Mouse (Mus musculus): ENCODE measurements around the gene Ahcyl2.
A peak's percentile ranks its signal among the peaks of the same experiment; 100 is the strongest.
"Not testable (repeated sequence)": the region's sequence is repeated elsewhere in the genome, so short reads cannot be mapped to it uniquely, and the experiment has no call there.

Ahcyl2 gene

GRCm38 (mm10) chr6:29767813-29768660 is at the start of gene Ahcyl2:
Gene Ahcyl2, plus strand, starts transcription at chr6:29768011.
- peak; percentile 86 for DNase-seq (ENCODE audit: extremely low read depth, low read depth)

DNA sequence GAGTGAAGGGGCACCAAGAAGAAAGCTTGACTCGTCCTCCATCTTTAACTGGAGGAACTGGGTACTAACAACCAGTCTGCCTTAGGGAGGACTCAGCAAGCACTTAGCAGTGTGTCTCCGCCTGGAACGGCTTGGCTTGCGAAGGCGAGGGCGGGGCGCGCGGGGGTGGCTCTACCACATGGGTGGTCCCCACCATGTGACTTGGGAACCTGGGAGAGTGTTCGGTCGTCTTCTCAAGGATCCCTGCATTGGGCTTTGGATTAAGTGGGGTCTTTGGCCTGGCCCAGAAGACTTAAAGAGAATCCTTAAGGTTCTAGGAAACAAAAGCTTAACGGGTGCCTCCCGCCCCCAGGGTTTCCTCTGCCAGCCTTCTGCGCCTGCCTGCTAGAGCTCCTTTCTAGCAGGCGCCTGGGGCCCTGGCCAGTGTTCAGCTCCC is 48.9 kb upstream of the Ahcyl2 start:
- no peak for DNase-seq (ENCODE audit: extremely low read depth, low read depth)

DNA sequence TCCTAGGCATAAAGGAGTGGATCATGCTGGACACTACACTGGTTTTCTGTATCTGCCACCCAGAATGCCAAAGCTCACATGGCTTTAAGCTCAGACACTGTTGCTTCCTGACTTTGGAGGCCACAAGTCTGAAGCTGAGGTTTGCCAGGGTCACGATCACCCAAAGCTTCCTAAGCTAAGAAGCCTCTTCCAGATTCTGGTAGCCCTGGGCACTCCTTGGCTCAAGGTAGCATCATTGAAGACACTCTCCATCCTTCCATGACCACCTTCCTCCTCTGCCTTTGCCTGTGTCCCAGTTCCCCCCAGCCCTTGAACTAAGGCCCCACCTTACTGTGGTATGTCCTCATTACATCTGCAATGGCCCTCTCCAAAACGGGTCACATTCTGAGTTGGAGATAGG is 45.9 kb upstream of the Ahcyl2 start:
- DNase-seq (ENCODE audit: extremely low read depth, low read depth), result no peak

DNA sequence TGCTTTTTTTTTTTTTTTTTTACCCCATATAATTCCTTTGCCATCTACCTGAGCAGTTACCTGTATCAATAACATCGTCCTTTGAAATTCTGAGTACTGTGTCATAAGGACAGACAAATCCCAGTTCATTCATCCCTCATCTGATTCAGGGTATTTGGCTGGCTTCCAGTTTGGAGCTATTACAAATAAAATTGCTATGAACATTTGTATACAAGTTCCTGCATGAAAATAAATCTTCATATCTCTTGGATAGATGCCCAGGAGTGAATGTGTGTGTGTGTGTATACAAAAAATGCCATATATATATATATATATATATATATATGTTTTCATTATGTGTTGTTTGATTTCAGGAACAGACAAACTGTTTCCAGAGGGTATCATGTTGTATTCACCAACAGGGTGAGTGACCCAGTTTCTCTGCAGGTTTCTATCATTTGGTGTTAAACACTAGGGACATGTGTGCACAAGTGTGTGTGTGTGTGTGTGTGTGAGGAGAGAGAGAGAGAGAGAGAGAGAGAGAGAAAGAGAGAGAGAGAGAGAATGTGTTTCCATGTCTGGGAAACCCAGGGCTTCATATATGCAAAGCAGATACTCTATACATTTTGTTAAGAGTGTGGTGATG is 41.1 kb upstream of the Ahcyl2 start:
- no peak for DNase-seq (ENCODE audit: extremely low read depth, low read depth)

- DNase-seq (ENCODE audit: extremely low read depth, low read depth), result no peak
Observed at GRCm38 (mm10) chr6:29728035-29728434, 39.8 kb upstream of the Ahcyl2 start.

DNA sequence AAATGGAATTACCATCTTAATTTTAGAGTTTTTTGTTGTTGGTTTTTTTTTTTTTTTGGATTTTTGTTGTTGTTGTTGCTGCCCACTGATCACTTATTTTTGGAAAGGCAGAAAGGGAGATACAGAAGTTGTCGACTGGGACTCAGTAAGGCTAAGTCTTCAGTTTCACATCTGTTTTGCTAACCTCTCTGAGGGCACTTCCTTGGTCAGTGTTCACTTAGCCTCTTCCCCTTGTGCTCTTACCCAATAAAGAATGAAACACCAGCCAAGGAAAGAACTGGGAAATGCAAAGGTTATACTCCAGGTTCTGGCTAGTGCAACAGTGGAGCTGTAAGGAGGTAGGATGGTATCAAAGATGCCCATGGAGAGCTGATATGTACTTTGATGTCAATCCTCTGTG is 38.3 kb upstream of the Ahcyl2 start:
- no peak for DNase-seq (ENCODE audit: extremely low read depth, low read depth)

DNA sequence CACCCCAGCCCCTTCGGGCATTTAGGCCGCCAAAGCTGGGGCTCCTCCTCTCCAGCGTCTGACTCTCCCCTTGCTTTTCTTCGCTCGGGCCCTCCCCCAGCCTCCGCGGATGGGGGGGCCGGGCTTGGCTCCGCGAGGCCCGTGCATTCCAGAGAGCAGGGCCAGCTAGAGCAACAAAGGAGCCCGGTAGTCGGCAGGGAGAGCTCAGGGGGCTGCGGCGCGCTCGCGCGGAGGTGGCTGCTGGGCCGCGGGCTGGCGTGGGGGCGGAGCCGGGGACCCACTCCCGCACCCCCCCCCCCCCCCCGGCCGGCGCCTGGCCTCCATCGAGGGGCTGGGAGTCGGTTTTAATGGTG is 32.5 kb upstream of the Ahcyl2 start, which contains the start of gene Smo:
Gene Smo, plus strand, starts transcription at position 168 of the 353 bp plus-strand sequence.
- peak; percentile 42 for DNase-seq (ENCODE audit: extremely low read depth, low read depth)

DNA sequence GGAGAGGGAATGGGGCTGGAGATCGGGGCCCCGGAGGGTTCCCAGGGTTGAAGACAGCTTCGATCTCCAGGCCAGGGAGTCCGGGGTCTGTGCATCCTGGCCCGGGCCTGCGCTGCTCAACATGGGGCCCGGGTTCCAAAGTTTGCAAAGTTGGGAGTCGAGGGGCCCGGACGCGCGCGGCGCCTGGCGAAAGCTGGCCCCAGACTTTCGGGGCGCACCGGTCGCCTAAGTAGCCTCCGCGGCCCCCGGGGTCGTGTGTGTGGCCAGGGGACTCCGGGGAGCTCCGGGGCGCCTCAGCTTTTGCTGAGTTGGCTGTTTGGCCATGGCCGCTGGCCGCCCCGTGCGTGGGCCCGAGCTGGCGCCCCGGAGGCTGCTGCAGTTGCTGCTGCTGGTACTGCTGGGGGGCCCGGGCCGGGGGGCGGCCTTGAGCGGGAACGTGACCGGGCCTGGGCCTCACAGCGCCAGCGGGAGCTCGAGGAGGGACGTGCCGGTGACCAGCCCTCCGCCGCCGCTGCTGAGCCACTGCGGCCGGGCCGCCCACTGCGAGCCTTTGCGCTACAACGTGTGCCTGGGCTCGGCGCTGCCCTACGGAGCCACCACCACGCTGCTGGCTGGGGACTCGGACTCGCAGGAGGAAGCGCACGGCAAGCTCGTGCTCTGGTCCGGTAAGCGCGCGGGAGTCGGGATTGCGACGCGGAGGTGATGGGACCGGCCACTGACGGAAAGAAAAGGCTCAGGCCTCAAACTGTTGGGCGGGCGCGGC is 31.9 kb upstream of the Ahcyl2 start:
- peak; percentile 16 for DNase-seq (ENCODE audit: extremely low read depth, low read depth)

- peak; percentile 14 for DNase-seq (ENCODE audit: extremely low read depth, low read depth)
Observed at GRCm38 (mm10) chr6:29736610-29737458, 31.0 kb upstream of the Ahcyl2 start.

GRCm38 (mm10) chr6:29751466-29752152 is 16.2 kb upstream of the Ahcyl2 start:
- no peak for DNase-seq (ENCODE audit: extremely low read depth, low read depth)

GRCm38 (mm10) chr6:29753336-29753735 is 14.5 kb upstream of the Ahcyl2 start:
- DNase-seq (ENCODE audit: extremely low read depth, low read depth), result no peak

GRCm38 (mm10) chr6:29756001-29756400 is 11.8 kb upstream of the Ahcyl2 start:
- no peak for DNase-seq (ENCODE audit: extremely low read depth, low read depth)

GRCm38 (mm10) chr6:29756476-29756875 is 11.3 kb upstream of the Ahcyl2 start:
- DNase-seq (ENCODE audit: extremely low read depth, low read depth), result no peak

GRCm38 (mm10) chr6:29758417-29758816 is 9.4 kb upstream of the Ahcyl2 start:
- no peak for DNase-seq (ENCODE audit: extremely low read depth, low read depth)

DNA sequence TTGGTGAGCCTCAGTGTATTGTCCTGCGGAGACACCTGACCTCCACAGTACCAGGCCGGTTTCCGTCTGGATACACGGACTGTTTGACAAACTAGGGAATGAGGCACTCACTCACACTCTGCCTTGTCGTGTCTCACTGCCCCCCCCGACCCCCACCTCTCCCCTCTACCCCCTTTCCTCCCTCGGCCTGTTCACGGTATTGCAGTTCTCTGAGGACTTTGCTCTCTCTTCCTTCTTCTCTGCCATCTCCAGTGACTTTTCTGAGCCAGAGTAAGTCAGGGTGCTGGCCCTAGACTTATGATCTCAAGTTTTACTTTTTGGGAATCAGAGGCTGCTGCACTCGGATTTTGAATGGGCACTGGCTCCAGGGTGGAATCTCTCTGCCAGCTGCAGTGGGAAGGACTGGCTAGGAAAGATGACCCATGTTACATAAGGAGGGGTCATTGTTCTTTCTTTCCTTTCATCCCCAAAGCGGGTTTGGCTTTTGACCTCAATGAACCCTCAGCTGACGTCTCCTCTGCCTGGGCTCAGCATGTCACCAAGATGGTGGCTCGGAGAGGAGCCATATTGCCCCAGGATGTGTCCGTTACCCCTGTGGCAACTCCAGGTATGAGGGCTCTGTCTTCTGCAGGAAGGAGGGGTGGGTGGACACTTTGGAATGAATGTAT is 8.7 kb upstream of the Ahcyl2 start:
- no peak for DNase-seq (ENCODE audit: extremely low read depth, low read depth)

DNA sequence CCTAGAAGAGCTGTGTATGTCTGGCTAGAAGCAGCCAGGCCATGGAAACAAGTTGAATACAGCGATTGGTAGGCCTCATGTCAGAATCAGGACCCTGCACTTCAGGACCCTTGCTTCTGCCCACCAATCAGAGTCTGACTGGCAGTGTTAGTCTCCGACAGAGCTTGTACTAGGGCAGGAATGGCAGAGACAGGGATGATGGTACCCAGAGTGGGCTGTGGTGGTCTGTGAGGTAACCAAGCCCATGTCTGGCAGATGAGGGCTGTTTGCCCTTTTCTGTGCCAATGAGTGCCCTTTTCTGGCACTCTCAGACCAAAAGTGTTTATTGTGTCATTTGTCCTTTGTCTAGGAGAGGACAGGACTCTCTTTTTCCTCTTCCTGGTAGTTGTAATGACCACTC is 7.4 kb upstream of the Ahcyl2 start:
- not testable (repeated sequence) for DNase-seq (ENCODE audit: extremely low read depth, low read depth)

DNA sequence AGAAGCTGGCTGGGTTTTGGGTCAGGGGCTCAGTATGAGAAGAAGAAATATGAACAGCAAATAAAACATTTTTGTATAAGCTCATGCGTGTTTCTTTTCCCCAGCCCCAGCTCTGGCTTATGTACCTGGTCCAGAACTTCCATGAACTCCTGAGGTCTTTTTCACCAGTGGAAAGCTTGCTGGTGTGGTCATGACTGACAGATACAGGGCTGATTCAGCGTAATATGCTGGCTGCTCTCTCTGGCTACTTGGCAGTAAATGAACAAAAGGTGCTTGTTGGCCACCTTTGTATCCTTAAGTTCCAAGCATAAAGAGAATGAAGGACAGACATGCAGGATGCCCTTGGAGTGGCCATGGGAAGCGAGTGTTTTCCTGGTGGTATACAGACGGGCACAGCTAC is 6.5 kb upstream of the Ahcyl2 start:
- no peak for DNase-seq (ENCODE audit: extremely low read depth, low read depth)

- DNase-seq (ENCODE audit: extremely low read depth, low read depth), result no peak
Observed at GRCm38 (mm10) chr6:29762524-29762923, 5.3 kb upstream of the Ahcyl2 start.

GRCm38 (mm10) chr6:29766874-29767273 is 937 bp upstream of the Ahcyl2 start:
- no peak for DNase-seq (ENCODE audit: extremely low read depth, low read depth)

All from MEL-GATA-1-ER (cell line).